Mouse (Mus musculus): ENCODE data around the gene Chmp1a.

DNA sequence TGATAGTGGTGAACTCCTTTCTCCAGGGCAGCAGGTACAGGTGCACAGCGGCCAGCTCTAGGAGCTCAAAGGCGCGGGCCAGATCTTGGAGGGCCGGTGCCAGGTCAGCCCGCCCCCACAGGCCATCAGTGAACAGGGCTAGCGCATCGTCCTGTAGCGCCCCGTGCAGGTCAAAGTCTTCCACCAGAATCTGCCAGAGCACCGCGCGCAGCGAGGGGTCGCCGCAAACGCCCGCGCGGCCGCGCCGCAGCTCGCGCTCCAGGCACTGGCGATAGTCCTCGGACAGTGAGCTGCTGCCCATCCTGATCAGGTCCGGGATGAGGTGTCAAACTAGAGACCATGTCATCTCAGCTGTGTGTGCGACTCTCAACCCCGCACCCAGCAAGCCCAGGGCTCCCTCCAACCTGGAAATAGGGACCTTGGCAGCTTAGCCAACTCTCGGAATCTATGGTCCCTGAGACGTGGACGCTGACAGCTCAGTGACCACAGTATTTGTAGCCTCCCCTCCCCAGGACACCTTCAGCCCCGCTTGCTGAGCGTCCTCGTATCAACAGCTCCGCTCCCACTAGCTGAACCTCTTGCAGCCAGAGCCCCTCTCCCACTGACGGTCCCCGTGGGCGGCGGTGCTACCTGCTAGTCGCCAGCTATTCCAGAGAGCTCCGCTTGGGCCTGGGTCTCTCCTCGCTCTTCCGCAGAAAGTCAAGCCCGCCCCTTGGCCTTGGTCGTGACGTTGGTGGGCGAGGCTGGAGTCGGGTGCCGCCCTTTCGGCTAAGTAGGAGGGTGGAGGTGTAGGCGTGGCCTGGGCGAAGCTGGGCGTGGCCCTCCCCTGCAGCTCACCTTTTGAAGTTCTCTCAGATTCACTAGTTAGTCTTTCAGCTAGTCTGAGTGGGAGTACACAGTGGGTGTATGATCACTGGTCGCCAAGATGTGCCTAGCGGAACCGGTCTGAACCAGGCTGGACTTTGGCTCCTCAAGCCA is 23.2 kb upstream of the Chmp1a start, which contains the start of gene Spata2l:
- TF ChIP-seq CTCF (IDR thresholded peaks at IDR 0.05), result peak; percentile 56
- peak; percentile 67 for TF ChIP-seq POLR2A (IDR thresholded peaks at IDR 0.05; ENCODE audit: insufficient read depth, low read depth, low read length)
- no peak for TF ChIP-seq EP300 (IDR thresholded peaks at IDR 0.05; ENCODE audit: insufficient read depth, low read depth, low read length)
